Mouse (Mus musculus): ENCODE results near the gene Bcl2l15. TPM values are rescaled to one million over a fixed set of nuclear protein-coding genes. Genes with fewer than 3 reads are reported as not detected.
"Not testable (repeated sequence)": the region's sequence is repeated elsewhere in the genome, so short reads cannot be mapped to it uniquely, and the experiment has no call there.

Bcl2l15 gene
- polyA plus RNA-seq, 1 experiment from 2014 or later, result 0.31 TPM

GRCm38 (mm10) chr3:103839711-103840110 lies 7.3 kb downstream of the Bcl2l15 start:
- Histone ChIP-seq H3K27me3 (ENCODE audit: control insufficient read depth, insufficient read depth, low read depth, low read length) (no peaks in the 10 kb centered on the region), H3K36me3 (ENCODE audit: control insufficient read depth, insufficient read depth, low read length) (no peaks in the 10 kb centered on the region), H3K4me1 (ENCODE audit: control insufficient read depth, insufficient read depth, low read length) (no peaks in the 10 kb centered on the region), H3K4me2 (ENCODE audit: low read length) (no peak overlapping the region), H3K27ac (ENCODE audit: low read length) (no peak overlapping the region), H3K4me3 (ENCODE audit: low read depth, low read length) (no peak overlapping the region), H3K9me3 (replicated peaks; ENCODE audit: control insufficient read depth, low read length, poor library complexity, severe bottlenecking) (no peaks in the 10 kb centered on the region; the same call in 1 of the 2 replicates), H3K9ac (ENCODE audit: low read depth, low read length) (no peak overlapping the region)
- 90% methylated on average over 6 of the region's 6 CpGs for WGBS
- no peak for ATAC-seq

- not testable (repeated sequence) for H3K27me3 ChIP-seq (ENCODE audit: control insufficient read depth, insufficient read depth, low read depth, low read length); H3K4me3 ChIP-seq (ENCODE audit: low read depth, low read length); H3K36me3 ChIP-seq (ENCODE audit: control insufficient read depth, insufficient read depth, low read length); H3K9ac ChIP-seq (ENCODE audit: low read depth, low read length); ATAC-seq; H3K4me1 ChIP-seq (ENCODE audit: control insufficient read depth, insufficient read depth, low read length); H3K9me3 ChIP-seq (replicated peaks; ENCODE audit: control insufficient read depth, low read length, poor library complexity, severe bottlenecking); H3K4me2 ChIP-seq (ENCODE audit: low read length); H3K27ac ChIP-seq (ENCODE audit: low read length)
- WGBS, result 81% methylated on average over 3 of the region's 3 CpGs
Observed at GRCm38 (mm10) chr3:103840195-103840594, 7.8 kb downstream of the Bcl2l15 start.

GRCm38 (mm10) chr3:103840946-103841345 lies 8.5 kb downstream of the Bcl2l15 start:
- H3K4me2 ChIP-seq (ENCODE audit: low read length); H3K4me1 ChIP-seq (ENCODE audit: control insufficient read depth, insufficient read depth, low read length); H3K9me3 ChIP-seq (replicated peaks; ENCODE audit: control insufficient read depth, low read length, poor library complexity, severe bottlenecking); ATAC-seq; H3K27ac ChIP-seq (ENCODE audit: low read length); H3K4me3 ChIP-seq (ENCODE audit: low read depth, low read length); H3K9ac ChIP-seq (ENCODE audit: low read depth, low read length); H3K27me3 ChIP-seq (ENCODE audit: control insufficient read depth, insufficient read depth, low read depth, low read length); H3K36me3 ChIP-seq (ENCODE audit: control insufficient read depth, insufficient read depth, low read length): not testable (repeated sequence)
- 95% methylated on average over 7 of the region's 7 CpGs for WGBS

GRCm38 (mm10) chr3:103850644-103851363 lies 18.4 kb downstream of the Bcl2l15 start:
- H3K27ac ChIP-seq (ENCODE audit: low read length), result no peak overlapping the region
- no peak overlapping the region for H3K4me3 ChIP-seq (ENCODE audit: low read depth, low read length)
- H3K36me3 ChIP-seq (ENCODE audit: control insufficient read depth, insufficient read depth, low read length), result no peaks in the 10 kb centered on the region
- no peaks in the 10 kb centered on the region for H3K27me3 ChIP-seq (ENCODE audit: control insufficient read depth, insufficient read depth, low read depth, low read length)
- no peaks in the 10 kb centered on the region for H3K9me3 ChIP-seq (replicated peaks; ENCODE audit: control insufficient read depth, low read length, poor library complexity, severe bottlenecking)
- no peaks in the 10 kb centered on the region for H3K4me1 ChIP-seq (ENCODE audit: control insufficient read depth, insufficient read depth, low read length)
- no peak overlapping the region for H3K4me2 ChIP-seq (ENCODE audit: low read length)
- no peak for ATAC-seq
- WGBS, result 84% methylated on average over 9 of the region's 9 CpGs
- no peak overlapping the region for H3K9ac ChIP-seq (ENCODE audit: low read depth, low read length)

- no peak for ATAC-seq
- no peak overlapping the region for H3K9ac ChIP-seq (ENCODE audit: low read depth, low read length)
- no peak overlapping the region for H3K27ac ChIP-seq (ENCODE audit: low read length)
- no peaks in the 10 kb centered on the region for H3K27me3 ChIP-seq (ENCODE audit: control insufficient read depth, insufficient read depth, low read depth, low read length)
- H3K9me3 ChIP-seq (replicated peaks; ENCODE audit: control insufficient read depth, low read length, poor library complexity, severe bottlenecking), result no peaks in the 10 kb centered on the region
- no peaks in the 10 kb centered on the region for H3K36me3 ChIP-seq (ENCODE audit: control insufficient read depth, insufficient read depth, low read length)
- no peak overlapping the region for H3K4me2 ChIP-seq (ENCODE audit: low read length)
- H3K4me1 ChIP-seq (ENCODE audit: control insufficient read depth, insufficient read depth, low read length), result no peaks in the 10 kb centered on the region
- no peak overlapping the region for H3K4me3 ChIP-seq (ENCODE audit: low read depth, low read length)
- whole genome bisulfite sequencing, result 91% methylated on average over 6 of the region's 6 CpGs
Observed at GRCm38 (mm10) chr3:103851481-103851880, 19.1 kb downstream of the Bcl2l15 start.

- Histone ChIP-seq H3K9ac (ENCODE audit: low read depth, low read length) (no peak overlapping the region), H3K27ac (ENCODE audit: low read length) (no peak overlapping the region), H3K4me2 (ENCODE audit: low read length) (no peak overlapping the region), H3K36me3 (ENCODE audit: control insufficient read depth, insufficient read depth, low read length) (no peaks in the 10 kb centered on the region), H3K27me3 (ENCODE audit: control insufficient read depth, insufficient read depth, low read depth, low read length) (no peaks in the 10 kb centered on the region), H3K9me3 (replicated peaks; ENCODE audit: control insufficient read depth, low read length, poor library complexity, severe bottlenecking) (no peaks in the 10 kb centered on the region), H3K4me1 (ENCODE audit: control insufficient read depth, insufficient read depth, low read length) (no peaks in the 10 kb centered on the region), H3K4me3 (ENCODE audit: low read depth, low read length) (no peak overlapping the region)
- 90% methylated on average over 8 of the region's 8 CpGs for WGBS
- no peak for ATAC-seq
Observed at GRCm38 (mm10) chr3:103851882-103852281, 19.5 kb downstream of the Bcl2l15 start.

GRCm38 (mm10) chr3:103852565-103853299 lies 20.3 kb downstream of the Bcl2l15 start:
- Histone ChIP-seq H3K36me3 (ENCODE audit: control insufficient read depth, insufficient read depth, low read length) (no peaks in the 10 kb centered on the region), H3K4me3 (ENCODE audit: low read depth, low read length) (no peak overlapping the region), H3K9ac (ENCODE audit: low read depth, low read length) (no peak overlapping the region), H3K4me2 (ENCODE audit: low read length) (no peak overlapping the region), H3K27me3 (ENCODE audit: control insufficient read depth, insufficient read depth, low read depth, low read length) (no peaks in the 10 kb centered on the region), H3K27ac (ENCODE audit: low read length) (no peak overlapping the region), H3K9me3 (replicated peaks; ENCODE audit: control insufficient read depth, low read length, poor library complexity, severe bottlenecking) (no peaks in the 10 kb centered on the region), H3K4me1 (ENCODE audit: control insufficient read depth, insufficient read depth, low read length) (no peaks in the 10 kb centered on the region)
- WGBS, result 65% methylated on average over 3 of the region's 3 CpGs
- ATAC-seq, result no peak

- no peaks in the 10 kb centered on the region for H3K4me1 ChIP-seq (ENCODE audit: control insufficient read depth, insufficient read depth, low read length)
- no peaks in the 10 kb centered on the region for H3K9me3 ChIP-seq (replicated peaks; ENCODE audit: control insufficient read depth, low read length, poor library complexity, severe bottlenecking)
- no peaks in the 10 kb centered on the region for H3K36me3 ChIP-seq (ENCODE audit: control insufficient read depth, insufficient read depth, low read length)
- no peak overlapping the region for H3K27ac ChIP-seq (ENCODE audit: low read length)
- no peak overlapping the region for H3K9ac ChIP-seq (ENCODE audit: low read depth, low read length)
- WGBS, result 53% methylated on average over 8 of the region's 8 CpGs
- H3K27me3 ChIP-seq (ENCODE audit: control insufficient read depth, insufficient read depth, low read depth, low read length), result no peaks in the 10 kb centered on the region
- ATAC-seq, result no peak
- no peak overlapping the region for H3K4me2 ChIP-seq (ENCODE audit: low read length)
- H3K4me3 ChIP-seq (ENCODE audit: low read depth, low read length), result no peak overlapping the region
Observed at GRCm38 (mm10) chr3:103853804-103854203, 21.4 kb downstream of the Bcl2l15 start.

GRCm38 (mm10) chr3:103857036-103857805 lies 24.8 kb downstream of the Bcl2l15 start:
- H3K9me3 ChIP-seq (replicated peaks; ENCODE audit: control insufficient read depth, low read length, poor library complexity, severe bottlenecking), result no peaks in the 10 kb centered on the region
- no peak overlapping the region for H3K4me3 ChIP-seq (ENCODE audit: low read depth, low read length)
- H3K4me1 ChIP-seq (ENCODE audit: control insufficient read depth, insufficient read depth, low read length), result no peaks in the 10 kb centered on the region; the same call in 1 of the 2 replicates
- no peaks in the 10 kb centered on the region for H3K27me3 ChIP-seq (ENCODE audit: control insufficient read depth, insufficient read depth, low read depth, low read length)
- H3K36me3 ChIP-seq (ENCODE audit: control insufficient read depth, insufficient read depth, low read length), result no peaks in the 10 kb centered on the region
- H3K27ac ChIP-seq (ENCODE audit: low read length), result no peak overlapping the region
- ATAC-seq, result no peak
- WGBS, result 92% methylated on average over 7 of the region's 7 CpGs
- no peak overlapping the region for H3K9ac ChIP-seq (ENCODE audit: low read depth, low read length)
- no peak overlapping the region for H3K4me2 ChIP-seq (ENCODE audit: low read length)

Data from midbrain, embryonic 16.5 days (tissue).